Mouse (Mus musculus): ENCODE results near the gene Wfdc15b. TPM values are rescaled to one million over a fixed set of nuclear protein-coding genes. Genes with fewer than 3 reads are reported as not detected.

The Wfdc15b gene
- total RNA-seq, 4 experiments from 2014 or later, result not detected

DNA sequence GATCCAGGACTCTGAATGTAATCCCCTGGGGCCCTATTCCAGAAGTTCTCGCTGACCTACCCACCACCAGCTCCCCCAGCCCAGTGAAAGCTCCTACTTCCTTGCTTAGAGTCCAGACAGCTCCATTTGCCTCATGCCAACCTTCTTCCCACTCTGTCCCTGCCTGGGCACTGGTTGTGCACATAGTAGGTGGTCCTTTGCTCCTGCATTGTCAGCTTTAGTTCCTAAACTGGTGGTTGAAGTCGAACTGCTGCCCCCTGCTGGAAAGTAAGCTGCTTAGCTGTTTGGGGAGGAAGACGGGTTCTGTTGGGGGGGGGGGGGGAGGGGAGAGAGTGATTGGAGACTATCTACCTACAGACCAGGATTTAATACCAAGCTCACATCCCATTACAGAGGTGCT, 41.3 kb downstream of the Wfdc15b start:
- DNase-seq (ENCODE audit: low spot score), result peak; percentile 17

GRCm38 (mm10) chr2:164177831-164178230, 43.6 kb downstream of the Wfdc15b start:
- no peak for DNase-seq (ENCODE audit: low spot score)

- no peak for DNase-seq (ENCODE audit: low spot score)
Observed at GRCm38 (mm10) chr2:164175850-164176249, 45.6 kb downstream of the Wfdc15b start.

GRCm38 (mm10) chr2:164174649-164175395, 46.6 kb downstream of the Wfdc15b start:
- no peak for DNase-seq (ENCODE audit: low spot score)

DNA sequence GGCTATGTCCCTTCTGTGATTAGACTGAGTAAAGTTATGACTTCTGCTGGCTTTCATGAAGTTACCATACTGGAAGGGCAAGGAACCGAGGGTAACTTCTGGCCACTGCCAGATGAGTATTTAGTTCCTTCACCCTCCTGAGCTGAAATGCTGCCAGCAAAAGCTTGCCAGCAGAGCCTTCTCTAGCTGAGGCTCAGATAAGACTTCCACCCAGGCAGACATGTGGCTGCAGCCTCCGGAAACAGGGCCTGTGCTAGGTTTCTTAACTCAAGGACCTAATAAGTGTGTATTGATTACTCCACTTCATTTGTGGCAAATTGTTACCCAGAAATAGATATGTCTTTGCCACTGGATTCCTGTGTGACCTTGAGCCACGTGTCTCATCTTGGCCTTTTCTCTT, 48.1 kb downstream of the Wfdc15b start:
- no peak for DNase-seq (ENCODE audit: low spot score)

GRCm38 (mm10) chr2:164170902-164171301, 50.6 kb downstream of the Wfdc15b start, which contains the start of gene Kcns1:
TSS of gene Kcns1 (minus strand) at chr2:164171113.
- DNase-seq (ENCODE audit: low spot score), result no peak

DNA sequence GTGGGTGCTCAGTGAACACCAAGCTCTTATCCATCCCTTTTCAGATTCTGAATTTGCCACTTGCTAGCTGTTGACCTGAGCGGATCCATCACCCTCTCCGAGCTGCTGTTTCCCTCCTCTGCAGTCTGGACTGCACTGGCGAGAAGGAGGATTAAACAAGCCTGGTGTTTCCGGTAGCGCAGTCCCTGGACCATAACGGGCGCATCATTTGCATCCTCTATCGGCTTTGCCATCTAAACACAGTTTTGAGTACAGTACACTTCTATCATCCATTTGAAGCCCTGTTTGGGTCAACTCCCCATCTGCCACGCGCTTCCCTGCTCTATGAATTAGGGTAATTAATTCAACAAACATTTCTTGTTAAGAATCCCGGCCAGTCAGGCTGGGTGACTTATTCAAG, 51.1 kb downstream of the Wfdc15b start:
- no peak for DNase-seq (ENCODE audit: low spot score)

GRCm38 (mm10) chr2:164168571-164168946, 52.9 kb downstream of the Wfdc15b start:
- DNase-seq (ENCODE audit: low spot score), result no peak

- DNase-seq (ENCODE audit: low spot score), result no peak
Observed at GRCm38 (mm10) chr2:164167752-164168570, 53.5 kb downstream of the Wfdc15b start.

GRCm38 (mm10) chr2:164164941-164165340, 56.5 kb downstream of the Wfdc15b start:
- no peak for DNase-seq (ENCODE audit: low spot score)

Other genes with a start within 250 kb of the Wfdc15b start
- 10 to 100 TPM; 66.1 to 76.5 (median 72.0) TPM for gene Ywhab, start 226.7 kb downstream of the Wfdc15b start, total RNA-seq (2022)
- gene Pabpc1l, start 196.2 kb downstream of the Wfdc15b start, total RNA-seq (2022), result 1 to 10 TPM in 1 of 4 experiments, under 1 TPM in 1, not detected in 2; 0.40 to 1.4 TPM
- gene Stk4, start 151.3 kb downstream of the Wfdc15b start, total RNA-seq (2022), result 10 to 100 TPM; 14.1 to 21.5 (median 16.9) TPM
- 10 to 100 TPM; 18.3 to 24.4 (median 20.0) TPM for gene Tomm34, start 150.5 kb downstream of the Wfdc15b start, total RNA-seq (2022)
- gene Kcns1, start 50.5 kb downstream of the Wfdc15b start, total RNA-seq (2022), result under 1 TPM in 2 of 4 experiments, not detected in 2; 0.09 TPM
- not detected for gene Wfdc5, start 38.9 kb downstream of the Wfdc15b start, total RNA-seq (2022)
- not detected for gene Wfdc12, start 31.1 kb downstream of the Wfdc15b start, total RNA-seq (2022)
- not detected for gene Wfdc15a, start 21.5 kb downstream of the Wfdc15b start, total RNA-seq (2022)
- gene Svs2, start 16.8 kb upstream of the Wfdc15b start, total RNA-seq (2022), result not detected
- not detected for gene Svs3b, start 35.0 kb upstream of the Wfdc15b start, total RNA-seq (2022)
- not detected for gene Svs4, start 56.8 kb upstream of the Wfdc15b start, total RNA-seq (2022)
- gene Svs3a, start 67.6 kb upstream of the Wfdc15b start, total RNA-seq (2022), result not detected
- not detected for gene Svs6, start 95.1 kb upstream of the Wfdc15b start, total RNA-seq (2022)
- gene Svs5, start 111.1 kb upstream of the Wfdc15b start, total RNA-seq (2022), result not detected
- gene Slpi, start 167.4 kb upstream of the Wfdc15b start, total RNA-seq (2022), result 100 to 1,000 TPM in 1 of 4 experiments, 1 to 10 TPM in 3; 1.1 to 110 (median 2.3) TPM
- gene Rbpjl, start 181.5 kb upstream of the Wfdc15b start, total RNA-seq (2022), result not detected
- gene Matn4, start 183.5 kb upstream of the Wfdc15b start, total RNA-seq (2022), result under 1 TPM; 0.25 to 0.50 (median 0.29) TPM
- 10 to 100 TPM; 14.9 to 23.0 (median 20.7) TPM for gene Sdc4, start 222.2 kb upstream of the Wfdc15b start, total RNA-seq (2022)
- 10 to 100 TPM; 25.2 to 28.5 (median 25.8) TPM for gene Sys1, start 235.3 kb upstream of the Wfdc15b start, total RNA-seq (2022)
- 1 to 10 TPM; 3.6 to 6.7 (median 5.5) TPM for gene Gm20458, start 239.3 kb upstream of the Wfdc15b start, total RNA-seq (2022)